Mouse (Mus musculus): ENCODE results near the gene Arhgdib. TPM values are rescaled to one million over a fixed set of nuclear protein-coding genes. Genes with fewer than 3 reads are reported as not detected.

Arhgdib gene
- polyA plus RNA-seq, 1 experiment from 2014 or later: 25.0 TPM

- no peaks in the 10 kb centered on the region for H3K9me3 ChIP-seq (replicated peaks)
- WGBS: 85% methylated on average over 10 of the region's 10 CpGs
- DNase-seq (ENCODE audit: low spot score): no peak
- no peaks in the 10 kb centered on the region for H3K4me1 ChIP-seq
- H3K27ac ChIP-seq (replicated peaks): no peak overlapping the region
- no peaks in the 10 kb centered on the region for H3K27me3 ChIP-seq (ENCODE audit: low read depth, poor library complexity, severe bottlenecking)
- no peak overlapping the region for H3K4me3 ChIP-seq
- H3K36me3 ChIP-seq: no peaks in the 10 kb centered on the region
These were observed 24.2 kb upstream of the Arhgdib start for GRCm38 (mm10) chr6:136965912-136966311.

DNA sequence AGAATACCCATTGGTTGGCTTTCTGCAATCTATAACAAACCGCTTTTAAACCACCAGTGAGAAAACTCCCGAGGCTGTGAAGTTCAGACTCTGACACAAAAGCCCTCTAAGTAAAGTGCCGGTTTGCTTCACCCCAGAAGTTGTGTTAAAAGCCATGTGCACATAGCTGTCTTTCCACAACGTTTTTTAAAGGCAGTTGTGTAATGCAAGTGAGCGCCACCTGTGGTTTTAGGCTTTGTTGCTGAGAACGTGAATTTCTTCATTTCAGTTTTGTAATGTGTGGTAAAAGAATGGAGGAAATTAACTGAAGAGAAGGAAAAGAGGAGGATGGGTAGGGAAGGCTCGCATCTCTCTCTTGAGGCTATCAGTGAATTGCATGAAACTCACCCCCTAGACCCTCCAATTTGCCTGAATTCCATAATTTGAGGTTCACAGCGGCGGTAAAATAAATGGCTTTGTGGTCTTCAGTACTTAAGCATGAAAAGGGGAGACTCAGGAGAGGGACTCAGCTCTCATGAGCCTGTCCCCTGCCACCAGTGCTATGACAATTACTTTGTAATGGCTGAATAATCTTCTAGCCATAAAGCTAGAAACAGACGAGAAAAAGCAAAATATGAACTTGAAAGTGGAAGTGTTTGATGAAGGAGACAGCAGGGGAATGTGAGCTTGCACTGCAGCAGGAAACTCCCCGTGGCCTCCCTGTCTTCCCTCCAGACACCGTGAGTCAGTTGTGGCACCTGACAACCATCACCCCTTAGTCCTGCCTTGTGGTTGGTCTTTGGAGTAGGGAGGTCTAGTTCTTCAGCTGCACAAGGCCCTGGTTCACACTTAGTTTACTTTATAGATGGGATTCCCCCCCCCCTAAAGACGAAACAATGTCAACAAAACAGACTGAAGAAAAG lies 23.2 kb upstream of the Arhgdib start:
- H3K9me3 ChIP-seq (replicated peaks): no peaks in the 10 kb centered on the region
- H3K4me1 ChIP-seq: no peaks in the 10 kb centered on the region
- no peak overlapping the region for H3K27ac ChIP-seq (replicated peaks)
- DNase-seq (ENCODE audit: low spot score): no peak
- no peak overlapping the region for H3K4me3 ChIP-seq
- 78% methylated on average over 13 of the region's 13 CpGs for WGBS
- H3K36me3 ChIP-seq: no peaks in the 10 kb centered on the region
- no peaks in the 10 kb centered on the region for H3K27me3 ChIP-seq (ENCODE audit: low read depth, poor library complexity, severe bottlenecking)

DNA sequence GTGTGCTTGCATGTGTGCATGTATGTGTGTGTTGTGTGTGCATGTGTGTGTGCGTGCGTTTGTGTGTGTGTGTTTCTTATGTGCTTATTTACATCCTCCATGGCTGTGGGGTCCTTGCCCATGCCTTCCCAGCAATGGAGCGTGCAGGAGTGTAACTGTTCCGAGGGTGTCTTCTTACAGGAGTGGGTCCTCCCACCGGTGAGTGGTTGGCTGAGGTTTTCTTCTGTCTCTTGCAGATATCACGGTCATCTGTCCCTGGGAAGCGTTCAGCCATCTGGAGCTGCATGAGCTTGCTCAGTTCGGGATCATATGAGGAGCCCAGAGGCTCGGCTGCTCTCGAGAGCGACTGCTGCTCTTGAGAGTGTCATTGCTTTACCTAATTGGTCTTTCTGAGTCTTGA lies 21.3 kb upstream of the Arhgdib start:
- Histone ChIP-seq H3K27me3 (ENCODE audit: low read depth, poor library complexity, severe bottlenecking) (no peaks in the 10 kb centered on the region), H3K4me3 (no peak overlapping the region), H3K27ac (replicated peaks) (no peak overlapping the region), H3K9me3 (replicated peaks) (no peaks in the 10 kb centered on the region), H3K36me3 (no peaks in the 10 kb centered on the region), H3K4me1 (no peaks in the 10 kb centered on the region)
- WGBS: 88% methylated on average over 11 of the region's 11 CpGs
- DNase-seq (ENCODE audit: low spot score): no peak

DNA sequence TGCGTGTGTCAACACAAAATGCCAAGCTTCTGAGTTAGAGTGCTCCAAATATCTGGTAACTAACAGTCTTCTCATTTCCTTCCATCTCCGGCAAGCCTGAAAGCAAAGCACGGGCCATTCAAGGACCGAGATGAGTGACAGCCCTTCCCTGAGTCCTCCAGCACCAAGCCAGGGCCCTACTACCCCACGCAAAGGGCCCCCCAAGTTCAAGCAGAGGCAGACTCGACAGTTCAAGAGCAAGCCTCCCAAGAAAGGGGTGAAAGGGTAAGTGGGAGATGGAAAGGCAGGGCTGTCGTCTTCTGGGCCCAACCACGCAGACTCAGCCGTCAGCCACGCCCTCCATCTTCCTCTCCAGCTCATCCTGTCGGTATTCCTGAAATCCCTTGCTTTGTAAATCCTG lies 17.4 kb upstream of the Arhgdib start:
- Histone ChIP-seq H3K27ac (replicated peaks) (no peak overlapping the region), H3K4me3 (no peak overlapping the region), H3K9me3 (replicated peaks) (no peaks in the 10 kb centered on the region), H3K4me1 (no peaks in the 10 kb centered on the region), H3K36me3 (no peaks in the 10 kb centered on the region), H3K27me3 (ENCODE audit: low read depth, poor library complexity, severe bottlenecking) (no peaks in the 10 kb centered on the region)
- WGBS: 63% methylated on average over 11 of the region's 11 CpGs
- no peak for DNase-seq (ENCODE audit: low spot score)

- no peak overlapping the region for H3K27ac ChIP-seq (replicated peaks)
- no peaks in the 10 kb centered on the region for H3K9me3 ChIP-seq (replicated peaks)
- no peaks in the 10 kb centered on the region for H3K27me3 ChIP-seq (ENCODE audit: low read depth, poor library complexity, severe bottlenecking)
- H3K4me3 ChIP-seq: no peak overlapping the region
- H3K4me1 ChIP-seq: no peaks in the 10 kb centered on the region
- H3K36me3 ChIP-seq: no peaks in the 10 kb centered on the region
- WGBS: 85% methylated on average over 7 of the region's 7 CpGs
- DNase-seq (ENCODE audit: low spot score): no peak
These were observed 15.4 kb upstream of the Arhgdib start for GRCm38 (mm10) chr6:136957062-136957461.

DNA sequence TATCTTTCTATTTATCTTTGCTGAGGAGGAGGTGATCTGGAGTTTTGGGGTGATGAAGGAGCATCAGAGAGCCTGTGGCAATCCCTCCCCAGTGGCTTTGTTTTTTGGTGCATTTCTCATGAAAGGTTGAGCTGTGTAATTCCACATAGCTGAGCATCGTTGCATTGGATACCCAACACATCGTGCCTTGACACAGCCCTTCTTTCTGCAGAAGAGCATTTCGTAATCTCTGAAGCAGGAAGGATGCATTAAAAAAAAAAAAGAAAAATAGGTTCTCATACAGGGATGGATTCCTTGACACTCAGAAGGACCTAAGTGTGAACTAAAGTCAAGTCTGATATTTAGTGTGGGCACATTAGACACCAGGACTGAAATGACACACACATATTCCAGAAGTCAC lies 13.5 kb upstream of the Arhgdib start:
- H3K4me1 ChIP-seq: no peaks in the 10 kb centered on the region
- no peaks in the 10 kb centered on the region for H3K27me3 ChIP-seq (ENCODE audit: low read depth, poor library complexity, severe bottlenecking)
- no peak for DNase-seq (ENCODE audit: low spot score)
- H3K36me3 ChIP-seq: no peaks in the 10 kb centered on the region
- 93% methylated on average over 3 of the region's 3 CpGs for WGBS
- H3K27ac ChIP-seq (replicated peaks): no peak overlapping the region
- H3K4me3 ChIP-seq: no peak overlapping the region
- H3K9me3 ChIP-seq (replicated peaks): no peaks in the 10 kb centered on the region

DNA sequence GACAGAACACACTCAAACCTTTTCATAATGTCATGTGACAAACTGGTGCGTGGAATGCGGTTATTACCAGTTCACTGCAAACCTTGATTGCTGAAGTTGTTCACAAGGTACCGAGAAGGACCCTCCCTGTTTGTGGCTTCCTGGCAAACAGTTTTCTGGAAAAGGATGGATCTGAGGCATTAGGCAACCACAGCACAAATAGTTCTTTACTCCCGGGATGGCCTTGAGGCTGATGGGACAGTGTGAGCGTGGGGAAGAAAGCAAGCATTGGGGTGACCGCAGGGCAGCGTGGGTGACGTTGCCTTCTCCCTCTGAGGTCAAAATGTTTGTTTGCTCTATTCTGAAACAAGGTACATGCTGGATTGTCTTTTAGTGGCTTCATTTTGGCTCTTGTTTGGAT lies 13.0 kb upstream of the Arhgdib start:
- H3K4me3 ChIP-seq: no peak overlapping the region
- DNase-seq (ENCODE audit: low spot score): no peak
- H3K27me3 ChIP-seq (ENCODE audit: low read depth, poor library complexity, severe bottlenecking): no peaks in the 10 kb centered on the region
- H3K36me3 ChIP-seq: no peaks in the 10 kb centered on the region
- no peaks in the 10 kb centered on the region for H3K9me3 ChIP-seq (replicated peaks)
- no peak overlapping the region for H3K27ac ChIP-seq (replicated peaks)
- no peaks in the 10 kb centered on the region for H3K4me1 ChIP-seq
- WGBS: 91% methylated on average over 8 of the region's 8 CpGs

- no peaks in the 10 kb centered on the region for H3K9me3 ChIP-seq (replicated peaks)
- H3K27me3 ChIP-seq (ENCODE audit: low read depth, poor library complexity, severe bottlenecking): no peaks in the 10 kb centered on the region
- H3K4me1 ChIP-seq: no peaks in the 10 kb centered on the region
- WGBS: 86% methylated on average over 6 of the region's 6 CpGs
- no peaks in the 10 kb centered on the region for H3K36me3 ChIP-seq
- H3K27ac ChIP-seq (replicated peaks): no peak overlapping the region
- H3K4me3 ChIP-seq: no peak overlapping the region
- DNase-seq (ENCODE audit: low spot score): no peak
These were observed 12.5 kb upstream of the Arhgdib start for GRCm38 (mm10) chr6:136954192-136954591.

GRCm38 (mm10) chr6:136952930-136953329 lies 11.2 kb upstream of the Arhgdib start:
- no peaks in the 10 kb centered on the region for H3K4me1 ChIP-seq
- H3K27ac ChIP-seq (replicated peaks): no peak overlapping the region
- H3K9me3 ChIP-seq (replicated peaks): no peaks in the 10 kb centered on the region
- H3K27me3 ChIP-seq (ENCODE audit: low read depth, poor library complexity, severe bottlenecking): no peaks in the 10 kb centered on the region
- no peaks in the 10 kb centered on the region for H3K36me3 ChIP-seq
- H3K4me3 ChIP-seq: no peak overlapping the region
- no peak for DNase-seq (ENCODE audit: low spot score)
- WGBS: 94% methylated on average over 9 of the region's 9 CpGs

- no peaks in the 10 kb centered on the region for H3K9me3 ChIP-seq (replicated peaks)
- H3K27ac ChIP-seq (replicated peaks): no peak overlapping the region
- 86% methylated on average over 2 of the region's 2 CpGs for WGBS
- H3K27me3 ChIP-seq (ENCODE audit: low read depth, poor library complexity, severe bottlenecking): no peaks in the 10 kb centered on the region
- no peak for DNase-seq (ENCODE audit: low spot score)
- no peaks in the 10 kb centered on the region for H3K36me3 ChIP-seq
- H3K4me1 ChIP-seq: peaks cover 11% of the 10 kb centered on the region
- no peak overlapping the region for H3K4me3 ChIP-seq
These were observed 8.5 kb upstream of the Arhgdib start for GRCm38 (mm10) chr6:136950171-136950570.

DNA sequence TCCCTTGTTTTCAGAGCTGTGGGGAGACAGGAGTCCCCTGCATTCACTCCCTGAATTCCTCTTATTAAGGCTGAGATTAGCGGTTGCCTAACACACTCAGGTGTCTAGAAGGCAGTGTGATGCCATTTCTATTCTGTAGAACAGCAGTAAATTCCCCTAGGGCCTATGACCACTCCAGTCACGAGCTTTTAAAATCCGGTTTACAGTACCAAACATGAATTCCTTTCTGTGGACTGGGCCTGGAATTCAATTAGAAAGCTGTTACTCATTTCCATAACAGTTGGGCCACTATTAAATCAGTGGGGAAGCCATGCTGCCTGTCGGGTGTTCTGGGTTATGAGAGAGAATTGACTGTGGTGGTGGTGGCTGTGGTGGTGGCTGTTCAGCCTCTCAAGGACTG lies 6.0 kb upstream of the Arhgdib start:
- peaks cover 11% of the 10 kb centered on the region for H3K4me1 ChIP-seq
- WGBS: 75% methylated on average over 4 of the region's 4 CpGs
- no peaks in the 10 kb centered on the region for H3K36me3 ChIP-seq
- H3K9me3 ChIP-seq (replicated peaks): no peaks in the 10 kb centered on the region
- no peak overlapping the region for H3K4me3 ChIP-seq
- no peaks in the 10 kb centered on the region for H3K27me3 ChIP-seq (ENCODE audit: low read depth, poor library complexity, severe bottlenecking)
- H3K27ac ChIP-seq (replicated peaks): no peak overlapping the region
- no peak for DNase-seq (ENCODE audit: low spot score)

- no peak for DNase-seq (ENCODE audit: low spot score)
- Histone ChIP-seq H3K4me1 (peaks cover 11% of the 10 kb centered on the region), H3K27me3 (ENCODE audit: low read depth, poor library complexity, severe bottlenecking) (no peaks in the 10 kb centered on the region), H3K9me3 (replicated peaks) (no peaks in the 10 kb centered on the region), H3K4me3 (no peak overlapping the region), H3K27ac (replicated peaks) (no peak overlapping the region), H3K36me3 (no peaks in the 10 kb centered on the region)
- WGBS: 52% methylated on average over 9 of the region's 9 CpGs
These were observed 5.2 kb upstream of the Arhgdib start for GRCm38 (mm10) chr6:136946943-136947342.

- no peak overlapping the region for H3K27ac ChIP-seq (replicated peaks)
- WGBS: 90% methylated on average over 5 of the region's 5 CpGs
- H3K36me3 ChIP-seq: no peaks in the 10 kb centered on the region
- DNase-seq (ENCODE audit: low spot score): no peak
- H3K27me3 ChIP-seq (ENCODE audit: low read depth, poor library complexity, severe bottlenecking): no peaks in the 10 kb centered on the region
- H3K9me3 ChIP-seq (replicated peaks): no peaks in the 10 kb centered on the region
- H3K4me1 ChIP-seq: peaks cover 13% of the 10 kb centered on the region
- H3K4me3 ChIP-seq: no peak overlapping the region
These were observed 4.5 kb upstream of the Arhgdib start for GRCm38 (mm10) chr6:136946241-136946640.
